Mouse (Mus musculus): ENCODE measurements around the gene Serac1.
A peak's percentile ranks its signal among the peaks of the same experiment; 100 is the strongest.
"Not testable (repeated sequence)": the region's sequence is repeated elsewhere in the genome, so short reads cannot be mapped to it uniquely, and the experiment has no call there.

Serac1 gene

DNA sequence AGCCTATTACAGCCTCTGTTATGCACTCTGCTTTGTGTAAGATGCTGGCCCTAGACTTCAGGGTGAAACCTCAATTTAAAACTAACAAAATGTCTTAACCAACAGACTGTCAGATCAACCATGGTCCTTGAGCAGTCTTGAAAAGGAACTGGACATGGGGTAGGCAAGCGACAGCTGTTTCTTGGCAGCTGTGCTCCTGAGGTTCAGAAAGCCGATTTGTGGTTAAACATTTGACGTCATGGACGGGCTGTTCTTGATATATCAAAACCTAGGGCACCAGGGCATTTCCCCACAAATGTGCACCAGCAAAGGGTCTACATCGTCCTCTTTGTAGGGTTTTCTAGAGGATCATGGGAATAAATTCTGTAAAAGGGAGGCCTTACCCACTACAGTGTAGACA lies 16.0 kb downstream of the Serac1 start:
- DNase-seq, result no peak

DNA sequence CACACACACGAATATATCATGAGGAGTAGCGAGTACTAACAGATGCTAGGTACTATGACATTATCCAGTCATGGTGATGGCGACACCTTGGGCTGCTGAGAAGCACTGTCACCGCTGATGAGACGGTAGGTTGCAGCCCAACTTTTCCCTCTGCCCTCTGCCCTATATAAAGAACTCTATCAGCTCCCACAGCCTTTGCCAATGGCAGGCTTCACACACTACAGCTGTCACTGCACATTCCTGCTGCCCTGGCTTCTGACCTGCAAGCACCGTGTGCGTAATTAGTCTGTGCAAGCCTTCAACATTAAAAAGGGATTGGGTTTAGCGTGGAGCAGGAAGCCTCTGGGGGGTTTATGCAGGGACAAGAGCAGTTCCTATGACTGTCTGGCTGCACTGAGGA lies 16.7 kb downstream of the Serac1 start:
- DNase-seq, result no peak

DNA sequence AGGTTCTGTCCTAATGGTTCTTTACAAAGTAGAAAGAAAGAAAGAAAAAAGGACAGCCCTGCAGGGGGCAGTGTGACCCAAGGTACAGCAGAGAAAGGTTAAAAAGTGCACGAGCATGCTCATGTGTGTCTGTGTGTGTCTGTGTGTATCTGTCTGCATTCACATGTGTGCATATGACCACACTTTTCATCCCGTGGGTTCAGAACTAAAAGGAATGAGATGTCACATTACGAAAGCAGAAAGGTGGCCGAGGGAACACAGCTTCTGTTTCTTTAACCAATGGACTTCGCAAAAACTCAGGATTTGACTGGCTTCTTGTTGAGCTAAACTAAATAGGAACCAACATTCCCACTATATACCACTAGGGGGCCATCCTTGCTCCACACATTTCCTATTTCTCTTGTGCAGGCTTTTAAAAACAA lies 24.6 kb downstream of the Serac1 start:
- DNase-seq, result peak; percentile 58 to 85

DNA sequence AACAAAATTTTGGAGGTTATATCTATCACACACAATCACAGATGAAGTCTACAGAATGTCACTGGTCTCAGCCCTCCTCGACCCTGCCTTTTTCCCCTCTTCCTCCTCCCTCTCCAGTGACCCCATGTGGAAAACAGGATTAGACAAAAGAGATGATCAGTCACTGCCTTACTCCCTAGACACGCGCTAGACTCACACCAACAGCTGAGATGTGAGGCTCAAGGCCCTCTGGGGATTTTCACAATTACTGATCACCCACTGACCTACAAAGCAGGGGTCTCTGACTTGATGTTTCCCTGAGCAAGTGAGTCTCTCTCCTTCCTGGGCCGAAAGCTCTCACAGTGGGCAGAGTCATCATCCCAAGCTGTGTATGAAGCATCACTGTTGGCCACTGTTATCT lies 26.7 kb downstream of the Serac1 start:
- no peak for DNase-seq

DNA sequence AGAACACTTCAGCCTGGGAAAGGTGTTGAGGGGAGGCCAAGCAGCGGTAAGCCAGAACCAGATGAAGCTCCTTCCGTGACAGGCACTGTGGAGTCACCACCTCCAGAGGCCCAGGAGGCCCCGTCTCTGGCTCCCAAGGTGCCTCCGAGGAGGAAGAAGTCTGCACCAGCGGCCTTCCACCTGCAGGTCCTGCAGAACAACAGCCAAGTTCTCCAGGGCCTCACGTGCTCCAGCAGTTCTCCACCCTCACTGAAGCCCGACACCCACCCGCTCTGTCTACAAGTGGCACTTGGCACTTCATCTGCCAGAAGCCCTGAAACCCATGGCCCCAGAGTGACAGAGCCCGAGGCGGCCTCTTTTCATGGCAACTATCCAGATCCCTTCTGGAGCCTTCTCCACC lies 42.0 kb downstream of the Serac1 start:
- no peak for DNase-seq

DNA sequence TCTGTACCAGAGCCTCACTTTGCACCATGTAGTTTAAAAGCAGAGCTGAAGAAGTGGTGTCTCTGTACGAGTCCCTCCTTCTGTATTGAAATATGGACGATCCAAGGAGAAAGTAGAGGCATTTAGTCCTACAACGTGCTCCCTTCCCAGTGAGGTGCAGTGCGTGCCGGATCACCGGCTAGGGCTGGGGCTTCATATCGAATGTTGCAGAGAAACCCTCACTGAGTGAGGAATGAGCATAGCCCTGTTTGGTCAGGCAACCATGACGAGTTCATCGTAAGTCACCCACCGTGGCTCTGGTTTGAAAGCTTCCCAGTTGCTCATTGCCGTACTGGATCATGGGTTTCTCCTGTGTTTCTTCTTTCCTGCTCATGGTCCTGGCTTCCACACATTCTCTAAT lies 42.7 kb downstream of the Serac1 start:
- DNase-seq, result no peak

DNA sequence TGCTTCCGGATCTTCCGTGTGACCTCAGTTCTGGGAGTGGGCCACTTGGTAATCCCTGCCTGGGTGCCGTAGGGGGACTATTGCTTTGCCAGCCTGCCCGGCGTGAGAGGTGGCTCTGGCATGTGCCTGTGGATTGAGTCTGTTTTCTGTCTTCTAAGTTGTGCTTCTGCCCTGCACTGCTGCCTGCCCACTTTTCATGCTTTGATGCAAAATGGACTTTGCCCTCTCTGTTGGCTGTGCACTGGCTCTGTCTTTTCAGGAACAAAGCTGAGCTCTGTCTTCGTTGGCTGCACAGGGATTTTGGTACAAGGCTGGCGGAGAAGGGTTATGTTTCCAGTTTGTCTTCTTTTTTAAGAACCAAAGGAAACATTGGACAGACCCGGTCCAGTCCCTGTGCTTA lies 43.1 kb downstream of the Serac1 start:
- DNase-seq, result peak; percentile 57 to 65

DNA sequence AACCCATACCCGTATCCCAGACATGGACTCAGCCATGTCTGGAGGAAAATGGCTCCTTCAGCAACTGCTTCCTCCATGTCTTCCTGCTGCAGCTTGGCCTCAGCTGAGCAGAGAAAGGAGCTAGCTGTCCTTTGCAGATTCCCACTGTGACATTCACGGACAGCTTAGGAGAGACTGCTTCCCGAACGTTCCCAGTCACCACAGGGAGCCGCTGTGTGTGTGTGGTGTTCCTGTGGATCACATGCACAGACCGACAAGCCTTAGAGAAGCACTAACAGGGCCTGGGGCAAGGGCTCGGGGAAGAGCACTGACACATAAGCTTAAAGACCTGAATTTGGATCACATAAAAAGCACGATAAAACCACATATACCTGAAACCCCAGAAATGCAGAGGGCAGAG lies 43.9 kb downstream of the Serac1 start:
- DNase-seq, result no peak

DNA sequence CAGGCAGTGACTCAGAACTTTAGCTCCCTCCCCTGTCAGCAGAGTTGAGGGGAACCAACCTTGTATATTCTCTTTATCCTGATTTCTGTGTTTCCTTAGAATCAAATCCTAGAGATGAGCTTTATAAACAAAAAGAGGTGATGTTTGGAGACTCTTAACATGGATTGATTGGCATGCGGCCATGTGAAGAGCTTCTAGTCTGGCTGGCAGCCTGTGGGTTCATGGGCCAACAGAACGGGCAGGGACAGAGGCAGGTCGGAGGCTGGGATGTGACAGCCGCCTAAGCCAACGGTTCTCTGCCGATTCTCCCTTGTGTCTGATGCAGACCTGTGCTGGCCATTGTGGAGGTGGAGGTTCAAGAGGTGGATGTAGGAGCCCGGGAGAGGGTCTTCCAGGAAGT lies 53.7 kb downstream of the Serac1 start:
- DNase-seq, result no peak

DNA sequence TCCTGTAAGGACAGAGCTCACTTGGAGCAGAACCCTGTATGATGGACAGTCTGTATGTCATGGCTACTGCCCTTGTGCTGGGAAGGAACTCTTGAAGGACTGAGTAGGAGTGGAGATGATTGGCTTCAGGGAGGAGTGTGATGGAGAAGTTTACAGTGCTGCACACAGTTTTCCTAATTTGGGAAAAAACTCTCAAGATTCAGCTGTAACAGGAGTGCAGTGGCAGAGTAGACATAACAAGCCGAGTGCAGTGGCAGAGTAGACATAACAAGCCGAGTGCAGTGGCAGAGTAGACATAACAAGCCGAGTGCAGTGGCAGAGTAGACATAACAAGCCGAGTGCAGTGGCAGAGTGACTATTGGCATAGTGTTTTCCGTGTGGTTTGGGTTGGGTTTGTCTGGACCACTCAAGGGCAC lies 58.2 kb downstream of the Serac1 start:
- DNase-seq, result not testable (repeated sequence)

DNA sequence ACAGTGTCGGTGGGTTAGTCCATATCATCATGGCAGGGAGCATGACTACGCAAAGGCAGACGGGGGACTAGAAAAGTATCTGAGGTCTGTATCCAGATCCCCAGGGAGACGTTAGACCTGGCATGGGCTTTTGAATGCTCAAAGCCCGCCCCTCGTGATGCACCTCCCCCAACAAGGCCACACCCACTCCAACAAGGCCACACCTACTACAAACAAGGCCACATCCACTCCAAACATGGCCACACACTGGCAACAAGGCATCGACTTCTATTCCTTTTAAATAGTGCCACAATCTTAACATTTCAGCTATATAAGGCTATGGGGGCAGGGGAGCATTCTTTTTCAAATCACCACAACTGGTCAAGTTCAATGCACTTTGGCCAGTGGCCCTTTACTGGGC lies 58.9 kb downstream of the Serac1 start:
- DNase-seq, result peak in 1 of 2 experiments; percentile 50

DNA sequence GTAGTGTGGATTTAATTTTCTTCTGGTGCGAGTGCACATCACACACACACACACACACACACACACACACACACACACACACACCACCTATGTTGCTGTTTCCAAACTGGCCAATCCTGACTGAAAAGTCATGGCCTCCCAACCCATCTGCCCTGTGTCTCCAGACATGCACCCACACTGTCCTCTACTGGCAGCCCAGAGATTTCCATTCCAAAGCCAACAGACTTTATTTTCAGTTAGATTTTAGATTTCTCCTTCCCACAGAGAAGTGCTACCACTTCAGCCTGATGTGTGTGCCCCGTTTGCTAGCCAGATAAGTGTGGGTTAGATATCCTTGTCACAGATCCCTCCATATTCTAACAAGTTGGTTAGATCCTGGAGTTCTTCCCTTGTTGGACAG lies 59.8 kb downstream of the Serac1 start:
- peak; percentile 57 to 61 for DNase-seq

DNA sequence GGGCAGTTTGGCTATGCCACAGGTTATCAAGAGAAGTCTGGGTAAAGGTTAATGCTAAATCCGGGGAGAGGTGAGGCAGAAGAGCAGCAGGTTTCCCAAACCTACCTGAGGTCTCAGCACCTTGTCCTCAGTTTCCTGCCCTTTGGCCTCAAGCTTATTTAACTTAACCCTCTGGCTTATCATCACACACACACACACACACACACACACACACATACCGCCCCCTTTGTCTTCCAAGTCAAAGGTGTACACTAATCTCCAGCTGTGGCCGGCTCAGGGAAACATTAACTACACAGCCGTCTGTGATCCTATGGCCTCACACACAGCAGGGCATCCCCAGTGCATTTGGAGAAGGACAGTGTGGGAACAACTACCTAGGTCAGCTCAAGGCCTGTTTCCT lies 61.2 kb downstream of the Serac1 start:
- peak; percentile 22 to 65 for DNase-seq

DNA sequence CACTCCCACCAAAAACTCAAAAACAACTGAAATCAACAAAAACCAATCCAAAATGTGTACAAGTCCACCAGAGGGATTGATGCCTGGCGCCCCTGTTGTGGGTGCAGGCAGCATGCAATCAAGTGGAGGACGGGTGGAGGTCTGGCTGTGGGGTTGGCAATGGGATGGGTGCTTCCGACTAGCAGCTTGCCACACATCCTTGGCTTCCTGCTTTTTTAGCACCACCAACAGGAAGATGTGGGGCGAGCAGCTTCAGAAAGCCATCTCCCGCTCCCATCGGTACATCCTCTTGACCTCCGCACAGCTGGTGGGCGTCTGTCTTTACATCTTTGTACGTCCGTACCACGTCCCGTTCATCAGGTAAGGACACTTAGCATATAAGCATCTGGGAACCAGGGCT lies 62.3 kb downstream of the Serac1 start:
- no peak for DNase-seq

DNA sequence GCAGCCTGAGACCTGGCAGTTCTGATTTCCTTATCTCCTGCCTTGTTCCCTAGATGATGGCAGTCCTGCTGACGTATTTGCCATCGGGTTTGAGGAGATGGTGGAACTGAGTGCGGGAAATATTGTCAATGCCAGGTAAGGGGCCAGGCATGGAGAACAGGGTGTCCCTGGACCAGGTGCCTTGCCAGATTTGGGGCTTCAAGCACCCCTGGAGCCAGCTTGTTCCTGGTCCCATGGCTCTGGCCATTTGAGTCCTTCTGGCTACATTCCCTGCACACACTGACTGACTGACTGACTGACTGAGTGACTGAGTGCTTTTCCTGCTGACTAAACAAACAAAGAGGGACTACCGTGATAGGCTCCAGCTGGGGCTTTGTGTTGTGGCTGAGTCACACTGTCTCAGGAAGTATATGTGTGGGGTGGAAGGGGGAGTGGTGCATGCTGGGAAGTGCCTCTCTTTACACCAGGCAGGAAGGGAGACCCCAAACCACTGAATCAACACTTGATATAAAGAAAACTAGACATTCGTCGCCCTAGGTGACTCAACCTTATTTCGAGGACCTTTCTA lies 63.2 kb downstream of the Serac1 start:
- no peak for DNase-seq

DNA sequence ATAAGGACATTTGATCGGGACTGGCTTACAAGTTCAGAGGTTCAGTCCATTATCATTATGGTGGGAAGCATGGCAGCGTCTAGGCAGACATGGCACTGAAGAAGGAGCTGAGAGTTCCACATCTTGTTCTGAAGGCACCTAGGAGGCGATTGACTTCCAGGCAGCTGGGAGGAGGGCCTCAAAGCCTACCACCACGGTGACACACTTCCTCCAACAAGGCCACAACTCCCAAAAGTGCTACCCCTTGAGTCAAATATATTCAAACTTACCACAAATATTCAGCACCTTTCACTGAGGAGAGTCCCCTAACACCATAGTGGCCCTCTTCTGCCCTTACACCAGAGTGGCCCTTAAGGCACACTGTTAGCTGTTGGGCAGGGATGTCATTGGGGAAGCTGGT lies 64.6 kb downstream of the Serac1 start:
- no peak for DNase-seq

DNA sequence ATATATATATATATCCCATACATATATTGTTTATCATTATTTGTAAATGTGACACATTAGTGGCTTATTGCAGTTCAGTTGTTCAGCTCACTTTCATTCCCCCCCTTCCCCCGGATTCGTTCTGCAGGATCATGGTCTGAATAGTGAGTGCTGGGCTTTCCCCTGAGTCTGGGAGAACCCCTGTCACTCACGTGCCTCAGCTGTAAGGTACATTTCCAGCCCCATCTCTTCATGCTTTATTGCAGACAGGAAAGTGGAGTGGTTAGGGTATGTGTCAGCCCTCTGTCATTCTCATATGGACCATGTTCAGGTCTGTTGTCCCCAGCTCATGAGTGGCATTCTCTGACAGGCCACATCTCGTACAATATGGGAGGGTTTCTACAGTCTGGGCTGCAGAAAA lies 66.5 kb downstream of the Serac1 start:
- DNase-seq, result no peak

DNA sequence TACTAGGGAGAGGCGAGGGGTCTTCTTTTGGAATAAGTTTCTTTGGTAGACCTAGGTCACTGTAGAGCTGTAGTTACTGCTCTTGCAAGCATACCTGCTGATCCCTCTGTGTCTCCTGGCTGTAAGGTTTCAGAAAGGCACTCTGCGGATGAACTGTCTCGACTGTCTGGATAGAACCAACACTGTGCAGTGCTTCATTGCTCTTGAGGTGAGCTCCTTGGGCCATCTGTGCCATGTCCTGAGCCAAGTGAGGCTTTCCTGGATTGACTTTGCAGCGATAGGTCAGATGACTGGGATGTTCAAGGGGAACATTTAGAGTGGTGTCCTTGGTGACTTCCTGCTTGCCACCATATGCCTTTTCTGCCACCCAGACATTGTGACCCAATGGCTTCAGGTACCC lies 69.9 kb downstream of the Serac1 start:
- DNase-seq, result no peak

DNA sequence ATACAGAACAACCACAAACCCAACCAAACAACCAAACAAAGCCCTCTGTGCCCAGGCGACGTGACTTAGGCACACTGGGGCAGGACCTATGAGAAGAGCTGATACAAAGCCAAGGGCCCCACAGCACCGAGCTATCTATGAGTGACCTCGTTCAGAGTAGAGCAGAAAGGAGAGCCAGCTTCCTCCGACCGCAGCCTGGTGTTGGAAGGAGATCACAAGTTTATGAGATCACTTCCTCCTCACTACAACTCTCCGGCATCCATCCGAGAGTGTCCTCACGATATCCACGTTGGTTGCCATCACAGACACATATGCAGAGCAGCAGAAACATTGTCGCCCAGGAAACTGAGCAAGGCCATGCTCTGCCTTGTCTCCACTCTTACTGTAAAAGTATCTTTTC lies 71.0 kb downstream of the Serac1 start:
- no peak for DNase-seq

DNA sequence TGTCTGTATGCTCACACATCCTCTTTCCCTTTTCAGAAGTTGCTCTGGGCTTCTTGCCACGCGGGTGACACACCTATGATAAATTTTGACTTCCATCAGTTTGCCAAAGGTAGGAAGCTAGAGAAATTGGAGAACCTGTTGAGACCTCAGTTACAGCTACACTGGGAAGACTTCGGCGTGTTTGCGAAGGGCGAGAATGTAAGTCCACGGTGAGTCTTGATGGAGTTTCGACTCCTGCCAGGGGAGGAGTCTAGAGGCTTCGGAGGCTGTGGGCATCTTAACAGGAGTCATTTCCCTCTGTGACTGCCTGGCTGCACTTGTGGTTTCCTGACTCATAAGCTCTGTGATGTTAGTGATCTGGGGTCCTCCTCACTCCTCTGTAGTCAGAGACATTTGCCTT lies 71.6 kb downstream of the Serac1 start:
- no peak for DNase-seq

DNA sequence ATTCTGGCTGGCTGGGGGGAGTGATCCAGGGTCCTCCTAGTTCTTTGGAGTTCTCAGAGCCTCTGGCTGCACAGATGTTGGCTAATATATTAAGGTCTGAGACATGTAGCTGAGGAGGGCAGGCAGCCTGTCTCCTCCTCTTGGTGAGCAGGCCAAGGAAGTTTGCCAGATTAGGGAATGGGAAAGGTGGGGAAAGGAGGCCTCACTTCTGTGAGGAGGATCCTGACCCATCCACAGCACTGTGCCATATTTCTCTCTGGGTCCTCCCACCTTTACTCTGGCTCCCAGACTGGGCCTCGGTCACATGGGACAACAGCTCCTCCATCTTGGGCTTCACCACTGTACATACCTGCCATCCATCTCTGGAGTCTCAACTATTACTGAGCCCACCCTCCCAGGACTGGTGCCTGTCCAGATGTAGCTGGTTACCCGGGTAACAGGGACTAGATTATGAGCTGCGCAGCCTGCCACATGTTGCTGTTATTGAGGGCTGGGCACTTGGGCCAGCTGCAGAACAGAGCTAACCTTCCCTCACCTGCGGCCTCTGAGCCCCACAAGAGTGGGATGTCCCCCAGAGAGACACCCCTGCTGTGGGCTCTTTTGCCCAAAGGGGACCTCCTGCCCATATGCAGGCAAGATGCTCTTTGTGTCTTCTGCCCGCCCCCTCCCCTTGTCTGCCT lies 72.3 kb downstream of the Serac1 start:
- DNase-seq, result no peak

DNA sequence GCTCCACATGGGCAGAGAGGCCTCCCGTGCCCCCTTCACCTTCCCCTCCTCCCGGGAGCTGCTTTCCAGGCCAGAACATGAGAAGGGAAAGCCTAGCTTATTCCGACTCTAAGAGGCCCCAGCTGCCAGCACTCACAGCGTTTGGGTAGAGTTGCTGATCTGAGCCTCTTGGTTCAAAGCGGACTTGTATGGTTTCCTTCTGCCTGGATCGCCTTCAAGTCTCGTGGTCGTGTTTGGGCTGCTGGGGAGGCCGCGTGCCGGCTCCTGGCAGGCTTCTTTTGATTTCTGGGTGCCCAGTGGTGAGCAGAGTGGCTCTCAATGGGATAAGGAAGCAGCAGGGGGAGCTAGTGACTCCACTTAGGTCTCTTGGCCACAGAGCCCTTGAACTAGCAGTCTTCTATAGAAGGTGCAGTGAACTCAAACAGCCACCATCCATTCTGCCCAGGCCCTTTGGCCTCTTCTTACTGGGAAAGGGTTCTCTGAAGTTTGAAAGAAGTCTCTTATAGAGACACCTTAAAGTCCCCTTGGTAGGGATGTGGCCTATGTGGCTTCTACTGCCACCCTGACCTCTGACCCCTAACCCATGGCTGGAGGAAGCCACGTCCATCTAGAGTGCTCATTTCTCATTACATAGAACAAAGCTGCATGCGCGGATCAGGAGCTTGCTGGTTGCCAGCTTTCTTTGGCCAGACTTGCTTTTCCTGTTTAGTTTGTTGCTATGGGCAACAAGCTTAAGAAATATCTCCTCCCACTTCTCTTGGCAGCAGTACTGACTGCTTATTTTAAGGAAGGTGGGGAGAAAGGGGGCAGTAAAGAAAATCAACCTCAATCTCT lies 73.7 kb downstream of the Serac1 start:
- peak; percentile 68 to 81 for DNase-seq

DNA sequence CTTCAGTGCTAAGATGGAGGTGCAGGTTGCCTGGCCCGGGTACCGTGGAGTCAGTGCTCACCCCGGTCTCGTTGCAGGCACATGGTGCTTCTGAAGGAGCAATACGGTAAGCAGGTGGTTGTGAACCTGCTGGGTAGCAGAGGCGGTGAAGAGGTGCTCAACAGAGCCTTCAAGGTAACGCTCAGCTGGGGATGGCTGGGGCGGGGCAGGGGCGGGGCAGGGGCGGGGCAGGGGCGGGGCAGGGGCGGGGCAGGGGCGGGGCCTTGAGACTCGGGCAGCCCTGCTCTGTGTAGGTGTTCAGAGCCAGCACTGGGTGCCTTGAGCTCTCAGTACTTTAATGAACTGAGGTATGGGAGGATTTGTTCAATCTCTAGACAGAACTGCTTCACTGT lies 74.3 kb downstream of the Serac1 start:
- DNase-seq, result no peak

DNA sequence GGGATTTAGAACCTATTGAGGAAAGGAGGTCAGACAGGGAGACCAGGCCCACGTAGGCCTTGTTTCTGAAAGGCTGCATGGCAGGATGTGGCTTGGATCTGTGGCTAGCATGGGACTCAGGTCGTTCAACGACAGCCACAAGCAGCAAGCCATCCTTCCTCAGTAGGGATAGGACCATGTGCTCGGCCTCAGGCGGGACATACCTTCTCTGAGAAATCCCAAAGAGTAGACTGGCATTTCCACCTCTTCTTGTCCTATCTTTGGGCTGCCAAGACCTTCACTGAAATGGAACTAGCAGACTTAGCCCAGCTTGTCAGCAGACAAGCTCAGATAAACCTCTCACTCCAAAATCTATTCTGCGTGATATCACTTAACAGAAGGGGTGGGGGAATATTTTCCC lies 75.9 kb downstream of the Serac1 start:
- DNase-seq, result no peak
